Mouse (Mus musculus) inflammation-experienced regulatory T-cells, adult 6 months (primary cell): Measurements from ENCODE around the gene Dnah11. TPM values are rescaled to one million over a fixed set of nuclear protein-coding genes. Genes with fewer than 3 reads are reported as not detected.
"Not testable (repeated sequence)": the region's sequence is repeated elsewhere in the genome, so short reads cannot be mapped to it uniquely, and the experiment has no call there.

Experiments
- ATAC-seq: one replicate; pipeline ENCODE4 v1.8.0; 2017
- polyA plus RNA-seq, 3 experiments: library from polyadenylated mRNA; unstranded; fragments of 100-300 nt; shearing (Covaris generic); gene quantifications; one replicate each; pipeline ENCODE4 v1.2.1; 2017

The Dnah11 gene
- polyA plus RNA-seq, 3 experiments from 2014 or later, result 0.06 to 0.28 (median 0.20) TPM

GRCm38 (mm10) chr12:117962698-117963097 lies 236.1 kb downstream of the Dnah11 start:
- no peak for ATAC-seq

- no peak for ATAC-seq
These were observed 239.6 kb downstream of the Dnah11 start for GRCm38 (mm10) chr12:117959213-117959612.

- ATAC-seq, result no peak
These were observed 251.8 kb downstream of the Dnah11 start for GRCm38 (mm10) chr12:117946823-117947704.

- ATAC-seq, result no peak
These were observed 256.9 kb downstream of the Dnah11 start for GRCm38 (mm10) chr12:117941947-117942346.

GRCm38 (mm10) chr12:117938214-117938613 lies 260.6 kb downstream of the Dnah11 start:
- ATAC-seq, result no peak

- ATAC-seq, result no peak
These were observed 266.8 kb downstream of the Dnah11 start for GRCm38 (mm10) chr12:117932026-117932425.

GRCm38 (mm10) chr12:117929768-117930167 lies 269.1 kb downstream of the Dnah11 start:
- ATAC-seq, result no peak

GRCm38 (mm10) chr12:117915826-117916588 lies 282.8 kb downstream of the Dnah11 start:
- ATAC-seq, result no peak

GRCm38 (mm10) chr12:117914613-117915245 lies 284.1 kb downstream of the Dnah11 start:
- ATAC-seq, result no peak

GRCm38 (mm10) chr12:117911396-117911795 lies 287.4 kb downstream of the Dnah11 start:
- ATAC-seq, result no peak

- ATAC-seq, result not testable (repeated sequence)
These were observed 293.5 kb downstream of the Dnah11 start for GRCm38 (mm10) chr12:117905232-117905840.

- no peak for ATAC-seq
These were observed 295.2 kb downstream of the Dnah11 start for GRCm38 (mm10) chr12:117903671-117904070.

- ATAC-seq, result not testable (repeated sequence)
These were observed 297.5 kb downstream of the Dnah11 start for GRCm38 (mm10) chr12:117901352-117901751.

- not testable (repeated sequence) for ATAC-seq
These were observed 298.0 kb downstream of the Dnah11 start for GRCm38 (mm10) chr12:117900798-117901197.

- ATAC-seq, result no peak
These were observed 311.4 kb downstream of the Dnah11 start for GRCm38 (mm10) chr12:117887422-117887821.

- no peak for ATAC-seq
These were observed 314.2 kb downstream of the Dnah11 start for GRCm38 (mm10) chr12:117884627-117885026.

- no peak for ATAC-seq
These were observed 320.5 kb downstream of the Dnah11 start for GRCm38 (mm10) chr12:117878341-117878740.

GRCm38 (mm10) chr12:117872265-117872664 lies 326.6 kb downstream of the Dnah11 start:
- ATAC-seq, result no peak

- no peak for ATAC-seq
These were observed 330.9 kb downstream of the Dnah11 start for GRCm38 (mm10) chr12:117867708-117868564.

- no peak for ATAC-seq
These were observed 336.2 kb downstream of the Dnah11 start for GRCm38 (mm10) chr12:117862655-117863054.

- ATAC-seq, result no peak
These were observed 337.6 kb downstream of the Dnah11 start for GRCm38 (mm10) chr12:117861249-117861648.

- ATAC-seq, result no peak
These were observed 338.0 kb downstream of the Dnah11 start for GRCm38 (mm10) chr12:117860840-117861239.
